Mouse (Mus musculus): ENCODE data around the gene Nucb2. TPM values are rescaled to one million over a fixed set of nuclear protein-coding genes. Genes with fewer than 3 reads are reported as not detected.

Gene Nucb2
- polyA plus RNA-seq, 1 experiment from 2014 or later = 49.9 TPM

DNA sequence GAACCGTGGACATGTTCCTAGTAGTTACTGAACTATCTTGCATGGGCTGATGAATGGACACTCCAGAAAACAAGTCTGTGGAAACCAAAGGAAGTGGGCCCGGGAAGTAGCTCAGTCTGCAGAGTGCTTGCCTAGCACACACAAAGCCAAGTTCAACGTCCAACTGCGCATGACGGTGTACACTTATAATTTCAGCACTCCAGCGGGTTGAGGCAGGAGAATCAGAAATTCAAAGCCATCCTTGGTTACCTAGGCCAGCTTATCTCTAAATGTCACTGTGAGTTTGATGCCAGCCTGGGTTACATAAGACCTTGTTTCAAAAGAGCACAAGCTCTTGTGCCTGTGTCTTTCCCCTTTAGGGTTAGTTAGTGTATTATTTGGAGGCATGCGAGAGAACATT is 10.9 kb downstream of the Nucb2 start:
- 45% methylated on average over 7 of the region's 7 CpGs for WGBS
- no peaks in the 10 kb centered on the region for H3K9me3 ChIP-seq (ENCODE audit: low read length)
- 0 out of 2 replicates have a peak, but pooled peaks cover 4% of the 10 kb centered on the region for H3K36me3 ChIP-seq (ENCODE audit: insufficient read depth, low read length)
- ATAC-seq = peak; percentile 68
- TF ChIP-seq EP300 (IDR thresholded peaks at IDR 0.05) = no peak
- no peak for TF ChIP-seq CTCF (IDR thresholded peaks at IDR 0.05)
- H3K27ac ChIP-seq (ENCODE audit: low read length) = peak overlapping the region; percentile 60
- H3K9ac ChIP-seq (replicated peaks; ENCODE audit: low read depth) = no peak overlapping the region
- no peak overlapping the region for H3K4me2 ChIP-seq (replicated peaks; ENCODE audit: low read depth, low read length)
- H3K27me3 ChIP-seq (replicated peaks; ENCODE audit: insufficient read depth, low read length) = no peaks in the 10 kb centered on the region
- H3K4me3 ChIP-seq (ENCODE audit: low read depth, low read length) = no peak overlapping the region
- peak; percentile 53 for DNase-seq (ENCODE audit: low spot score)
- no peaks in the 10 kb centered on the region; the same call in 1 of the 2 replicates for H3K4me1 ChIP-seq (ENCODE audit: insufficient read depth, low read depth, low read length)

DNA sequence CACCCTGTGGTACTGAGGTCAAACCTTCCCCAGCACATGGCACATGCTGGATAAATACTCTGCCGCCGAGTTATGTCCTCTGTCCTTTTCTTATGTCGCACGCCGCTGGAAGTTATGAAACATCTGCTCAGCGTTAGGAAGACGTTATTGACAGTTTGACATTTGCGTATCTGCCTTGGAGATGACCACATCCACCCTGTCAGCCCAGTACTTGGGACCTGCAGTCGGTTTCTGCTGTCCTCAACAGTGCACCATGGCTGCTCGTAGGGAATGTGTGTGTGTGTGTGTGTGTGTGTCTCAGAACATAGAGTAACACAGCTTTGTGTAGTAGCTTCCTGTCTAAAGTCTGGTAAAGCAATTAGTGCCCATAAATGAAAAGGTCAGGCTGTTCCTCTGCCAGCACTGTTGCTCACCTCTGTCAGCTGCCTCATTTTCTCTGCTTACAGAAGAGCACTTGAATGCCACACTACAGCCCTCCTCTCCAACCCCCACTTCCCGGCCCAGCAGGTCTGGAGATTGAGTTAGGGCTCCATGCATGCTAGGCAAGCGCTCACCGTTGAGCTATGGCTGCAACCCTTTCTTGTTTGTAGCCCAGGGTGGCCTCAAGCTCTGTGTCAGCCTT is 11.5 kb downstream of the Nucb2 start:
- WGBS = 40% methylated on average over 13 of the region's 13 CpGs
- Histone ChIP-seq H3K36me3 (ENCODE audit: insufficient read depth, low read length) (0 out of 2 replicates have a peak, but pooled peaks cover 4% of the 10 kb centered on the region), H3K4me2 (replicated peaks; ENCODE audit: low read depth, low read length) (no peak overlapping the region), H3K4me3 (ENCODE audit: low read depth, low read length) (no peak overlapping the region), H3K27me3 (replicated peaks; ENCODE audit: insufficient read depth, low read length) (no peaks in the 10 kb centered on the region), H3K27ac (ENCODE audit: low read length) (peak overlapping the region; percentile 60), H3K9ac (replicated peaks; ENCODE audit: low read depth) (no peak overlapping the region), H3K4me1 (ENCODE audit: insufficient read depth, low read depth, low read length) (no peaks in the 10 kb centered on the region; the same call in 1 of the 2 replicates), H3K9me3 (ENCODE audit: low read length) (no peaks in the 10 kb centered on the region)
- ATAC-seq (peak; percentile 60), DNase-seq (ENCODE audit: low spot score) (peak; percentile 62)
- TF ChIP-seq CTCF (IDR thresholded peaks at IDR 0.05) (no peak), EP300 (IDR thresholded peaks at IDR 0.05) (no peak)

DNA sequence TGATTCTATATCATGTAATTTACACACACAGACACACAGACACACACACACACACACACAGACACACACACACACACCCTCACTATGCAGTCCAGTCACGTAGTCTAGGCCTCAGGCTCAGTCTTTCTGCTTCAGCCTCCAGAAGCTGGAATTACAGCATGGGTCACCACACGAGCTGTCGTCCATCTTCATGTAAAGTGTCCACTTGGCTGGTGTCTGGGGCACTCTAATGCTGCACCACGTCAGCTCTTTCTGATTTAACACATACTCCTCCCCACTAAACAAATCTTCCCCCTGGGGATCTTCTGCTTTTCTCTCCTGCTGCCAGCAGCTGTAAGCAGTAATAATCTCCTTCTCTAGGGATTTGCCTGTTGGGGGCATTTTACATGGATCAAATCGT is 13.1 kb downstream of the Nucb2 start:
- H3K4me3 ChIP-seq (ENCODE audit: low read depth, low read length) = no peak overlapping the region
- TF ChIP-seq CTCF (IDR thresholded peaks at IDR 0.05) (no peak), EP300 (IDR thresholded peaks at IDR 0.05) (no peak)
- no peak for DNase-seq (ENCODE audit: low spot score)
- no peaks in the 10 kb centered on the region for H3K9me3 ChIP-seq (ENCODE audit: low read length)
- no peak overlapping the region for H3K9ac ChIP-seq (replicated peaks; ENCODE audit: low read depth)
- no peaks in the 10 kb centered on the region for H3K27me3 ChIP-seq (replicated peaks; ENCODE audit: insufficient read depth, low read length)
- H3K4me2 ChIP-seq (replicated peaks; ENCODE audit: low read depth, low read length) = no peak overlapping the region
- no peak overlapping the region for H3K27ac ChIP-seq (ENCODE audit: low read length)
- 0 out of 2 replicates have a peak, but pooled peaks cover 7% of the 10 kb centered on the region for H3K36me3 ChIP-seq (ENCODE audit: insufficient read depth, low read length)
- 79% methylated on average over 5 of the region's 5 CpGs for WGBS
- H3K4me1 ChIP-seq (ENCODE audit: insufficient read depth, low read depth, low read length) = no peaks in the 10 kb centered on the region; the same call in 1 of the 2 replicates
- ATAC-seq = no peak

DNA sequence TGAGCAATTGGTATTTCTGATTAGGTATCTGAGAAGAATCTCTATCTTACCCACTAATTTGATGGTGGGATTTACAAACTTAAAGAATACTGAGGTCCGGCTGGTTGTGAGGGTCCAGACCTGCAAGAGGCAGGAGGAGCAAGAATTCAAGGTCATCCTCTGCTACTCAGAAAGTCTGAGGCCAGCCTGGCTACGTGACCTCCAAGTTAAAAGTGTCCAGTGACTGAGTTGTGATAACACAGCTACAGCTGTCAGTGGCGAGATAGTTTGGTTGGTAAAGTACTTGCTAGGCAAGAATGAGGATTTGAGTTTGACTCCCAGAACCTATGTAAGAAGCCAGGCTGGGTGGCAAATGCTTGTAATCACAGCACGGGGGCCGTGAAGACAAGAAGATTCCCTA is 14.0 kb downstream of the Nucb2 start:
- no peaks in the 10 kb centered on the region for H3K9me3 ChIP-seq (ENCODE audit: low read length)
- no peaks in the 10 kb centered on the region for H3K27me3 ChIP-seq (replicated peaks; ENCODE audit: insufficient read depth, low read length)
- H3K9ac ChIP-seq (replicated peaks; ENCODE audit: low read depth) = no peak overlapping the region
- no peak overlapping the region for H3K4me3 ChIP-seq (ENCODE audit: low read depth, low read length)
- TF ChIP-seq CTCF (IDR thresholded peaks at IDR 0.05) = no peak
- TF ChIP-seq EP300 (IDR thresholded peaks at IDR 0.05) = no peak
- H3K27ac ChIP-seq (ENCODE audit: low read length) = no peak overlapping the region
- no peak for DNase-seq (ENCODE audit: low spot score)
- H3K4me1 ChIP-seq (ENCODE audit: insufficient read depth, low read depth, low read length) = no peaks in the 10 kb centered on the region; the same call in 1 of the 2 replicates
- ATAC-seq = no peak
- 0 out of 2 replicates have a peak, but pooled peaks cover 7% of the 10 kb centered on the region for H3K36me3 ChIP-seq (ENCODE audit: insufficient read depth, low read length)
- WGBS = 80% methylated on average over 5 of the region's 5 CpGs
- no peak overlapping the region for H3K4me2 ChIP-seq (replicated peaks; ENCODE audit: low read depth, low read length)

DNA sequence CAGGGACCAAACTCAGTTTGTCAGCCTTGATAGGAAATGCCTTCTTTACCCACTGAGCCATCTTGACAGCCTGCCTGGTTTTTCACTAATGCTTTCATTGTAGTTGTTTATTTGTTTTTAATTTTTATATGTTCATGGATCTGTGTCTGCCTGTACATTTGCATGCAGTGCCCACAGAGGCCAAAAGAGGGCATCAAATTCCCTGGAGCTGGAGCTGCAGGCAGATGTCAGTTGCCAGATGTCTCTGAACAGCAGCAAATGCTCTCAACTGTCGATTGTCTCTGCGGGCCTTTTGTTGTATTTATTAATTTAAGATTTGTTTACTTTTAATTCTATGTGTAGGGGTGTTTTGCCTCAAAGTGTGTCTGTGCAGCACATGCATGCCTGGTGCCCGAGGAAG is 15.6 kb downstream of the Nucb2 start:
- no peaks in the 10 kb centered on the region for H3K9me3 ChIP-seq (ENCODE audit: low read length)
- no peaks in the 10 kb centered on the region for H3K27me3 ChIP-seq (replicated peaks; ENCODE audit: insufficient read depth, low read length)
- H3K4me3 ChIP-seq (ENCODE audit: low read depth, low read length) = no peak overlapping the region
- H3K4me1 ChIP-seq (ENCODE audit: insufficient read depth, low read depth, low read length) = no peaks in the 10 kb centered on the region; the same call in 1 of the 2 replicates
- DNase-seq (ENCODE audit: low spot score) (peak; percentile 46), ATAC-seq (no peak)
- no peak overlapping the region for H3K27ac ChIP-seq (ENCODE audit: low read length)
- no peak overlapping the region for H3K4me2 ChIP-seq (replicated peaks; ENCODE audit: low read depth, low read length)
- H3K9ac ChIP-seq (replicated peaks; ENCODE audit: low read depth) = no peak overlapping the region
- WGBS = 39% methylated on average over 3 of the region's 3 CpGs
- no peak for TF ChIP-seq EP300 (IDR thresholded peaks at IDR 0.05)
- TF ChIP-seq CTCF (IDR thresholded peaks at IDR 0.05) = peak; percentile 73
- 0 out of 2 replicates have a peak, but pooled peaks cover 7% of the 10 kb centered on the region for H3K36me3 ChIP-seq (ENCODE audit: insufficient read depth, low read length)

DNA sequence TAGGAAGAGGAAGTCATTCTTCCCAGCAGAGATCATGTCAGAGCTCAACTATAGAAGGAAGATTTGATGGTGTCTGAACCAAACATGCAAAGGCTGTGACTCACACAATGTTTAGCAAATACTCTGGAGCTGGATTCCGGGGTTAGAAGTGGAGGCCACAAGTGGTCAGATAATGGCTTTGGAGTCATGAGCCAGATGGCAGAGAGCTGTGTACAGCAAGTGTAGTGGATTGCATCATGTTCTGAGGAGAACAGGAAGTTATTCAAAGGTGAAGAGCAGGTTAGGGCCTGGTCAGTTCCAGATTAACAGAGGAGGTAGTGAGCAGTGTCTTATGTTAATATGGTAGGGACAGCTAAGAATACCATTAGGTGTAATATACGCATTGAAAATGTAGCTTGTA is 20.4 kb downstream of the Nucb2 start:
- 63% methylated on average over 2 of the region's 2 CpGs for WGBS
- Histone ChIP-seq H3K27ac (ENCODE audit: low read length) (peak overlapping the region; percentile 62; the same call in 1 of the 2 replicates), H3K9me3 (ENCODE audit: low read length) (no peaks in the 10 kb centered on the region), H3K4me2 (replicated peaks; ENCODE audit: low read depth, low read length) (no peak overlapping the region), H3K4me3 (ENCODE audit: low read depth, low read length) (no peak overlapping the region), H3K36me3 (ENCODE audit: insufficient read depth, low read length) (peaks cover 32% of the 10 kb centered on the region; the same call in 1 of the 2 replicates), H3K27me3 (replicated peaks; ENCODE audit: insufficient read depth, low read length) (no peaks in the 10 kb centered on the region), H3K4me1 (ENCODE audit: insufficient read depth, low read depth, low read length) (no peaks in the 10 kb centered on the region), H3K9ac (replicated peaks; ENCODE audit: low read depth) (no peak overlapping the region)
- DNase-seq (ENCODE audit: low spot score) = peak; percentile 93
- peak; percentile 97 for TF ChIP-seq EP300 (IDR thresholded peaks at IDR 0.05)
- TF ChIP-seq CTCF (IDR thresholded peaks at IDR 0.05) = no peak
- peak; percentile 98 for ATAC-seq
